Mouse (Mus musculus): ENCODE results near the gene Sufu.

The Sufu gene

GRCm38 (mm10) chr19:46395109-46396009 is 1.3 kb upstream of the Sufu start, which contains the start of gene Actr1a:
Gene Actr1a, minus strand, starts transcription at chr19:46395748.
- DNase-seq, result peak; percentile 95

- no peak for DNase-seq
These were observed 587 bp upstream of the Sufu start for GRCm38 (mm10) chr19:46396109-46396508.

- DNase-seq, result no peak
These were observed 823 bp downstream of the Sufu start for GRCm38 (mm10) chr19:46397436-46398001.

- no peak for DNase-seq
These were observed 1.7 kb downstream of the Sufu start for GRCm38 (mm10) chr19:46398401-46398800.

GRCm38 (mm10) chr19:46399372-46399771 is 2.7 kb downstream of the Sufu start:
- no peak for DNase-seq

- DNase-seq, result no peak
These were observed 3.2 kb downstream of the Sufu start for GRCm38 (mm10) chr19:46399886-46400285.

- no peak for DNase-seq
These were observed 3.9 kb downstream of the Sufu start for GRCm38 (mm10) chr19:46400558-46400957.

- DNase-seq, result no peak
These were observed 7.3 kb downstream of the Sufu start for GRCm38 (mm10) chr19:46404030-46404429.

- DNase-seq, result no peak
These were observed 10.1 kb downstream of the Sufu start for GRCm38 (mm10) chr19:46406592-46407386.

- no peak for DNase-seq
These were observed 12.8 kb downstream of the Sufu start for GRCm38 (mm10) chr19:46409506-46409905.

GRCm38 (mm10) chr19:46412056-46412805 is 15.5 kb downstream of the Sufu start:
- no peak for DNase-seq

GRCm38 (mm10) chr19:46413969-46414368 is 17.3 kb downstream of the Sufu start:
- no peak for DNase-seq

- DNase-seq, result no peak
These were observed 17.8 kb downstream of the Sufu start for GRCm38 (mm10) chr19:46414486-46414885.

- no peak for DNase-seq
These were observed 19.6 kb downstream of the Sufu start for GRCm38 (mm10) chr19:46416276-46416675.

GRCm38 (mm10) chr19:46418051-46418450 is 21.4 kb downstream of the Sufu start:
- DNase-seq, result no peak

- no peak for DNase-seq
These were observed 23.7 kb downstream of the Sufu start for GRCm38 (mm10) chr19:46420410-46420809.

GRCm38 (mm10) chr19:46422384-46423338 is 26.0 kb downstream of the Sufu start:
- DNase-seq, result peak; percentile 14

GRCm38 (mm10) chr19:46425266-46425665 is 28.6 kb downstream of the Sufu start:
- no peak for DNase-seq

- no peak for DNase-seq
These were observed 29.8 kb downstream of the Sufu start for GRCm38 (mm10) chr19:46426488-46426887.

GRCm38 (mm10) chr19:46429250-46429649 is 32.6 kb downstream of the Sufu start:
- DNase-seq, result no peak

GRCm38 (mm10) chr19:46433712-46434111 is 37.0 kb downstream of the Sufu start:
- DNase-seq, result no peak

Data from right cerebral cortex, postnatal 25 days (tissue).